Mouse (Mus musculus) adrenal gland (tissue): ENCODE measurements around the gene Ugt1a5.

Experiments
- intact Hi-C: fragments of 180-260 bp; cut with DNase I; formaldehyde crosslinking; loops from one replicate; pipeline ENCODE4 v1.15.1; 2025

The Ugt1a5 gene

DNA sequence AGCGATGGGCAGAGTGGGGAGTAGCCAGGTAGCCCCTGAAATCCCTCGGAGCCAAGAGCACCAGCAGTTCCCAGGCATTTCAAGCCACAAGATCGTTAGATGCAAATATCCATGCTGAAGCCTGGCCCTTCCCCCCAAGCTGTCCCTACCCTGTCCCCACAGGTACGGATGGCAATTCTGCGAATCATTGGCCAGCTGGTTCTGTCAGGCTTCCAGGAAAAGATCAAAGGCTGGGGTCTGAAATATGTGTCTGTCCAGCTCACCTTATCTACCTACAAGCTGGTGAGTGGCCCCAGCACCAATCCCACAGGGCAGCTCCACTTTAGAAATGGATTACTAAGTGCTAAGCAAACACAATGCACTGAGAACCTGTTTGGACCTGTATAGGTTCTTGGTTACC lies 71.5 kb downstream of the Ugt1a5 start:
- intact Hi-C loops, result no loop called here

DNA sequence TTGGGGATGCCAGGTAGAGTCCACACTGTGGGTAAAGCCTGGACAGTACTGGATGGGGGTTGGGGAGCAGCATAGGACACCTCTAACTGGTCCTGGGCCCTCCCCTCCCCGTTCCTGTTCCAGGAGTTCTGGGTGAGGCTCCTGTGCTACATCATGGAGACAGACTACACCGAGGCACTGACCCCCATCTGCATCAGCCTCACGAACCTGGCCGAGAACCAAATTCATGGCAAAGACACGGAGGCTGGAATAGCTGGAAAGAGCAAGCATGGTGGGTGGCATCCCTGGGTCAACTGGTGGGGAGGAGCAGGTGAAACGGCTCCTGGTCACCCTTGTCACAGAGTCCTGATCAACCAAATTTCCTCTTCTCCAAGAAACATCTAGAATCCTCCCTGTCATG lies 73.0 kb downstream of the Ugt1a5 start:
- intact Hi-C loops, result no loop called here

DNA sequence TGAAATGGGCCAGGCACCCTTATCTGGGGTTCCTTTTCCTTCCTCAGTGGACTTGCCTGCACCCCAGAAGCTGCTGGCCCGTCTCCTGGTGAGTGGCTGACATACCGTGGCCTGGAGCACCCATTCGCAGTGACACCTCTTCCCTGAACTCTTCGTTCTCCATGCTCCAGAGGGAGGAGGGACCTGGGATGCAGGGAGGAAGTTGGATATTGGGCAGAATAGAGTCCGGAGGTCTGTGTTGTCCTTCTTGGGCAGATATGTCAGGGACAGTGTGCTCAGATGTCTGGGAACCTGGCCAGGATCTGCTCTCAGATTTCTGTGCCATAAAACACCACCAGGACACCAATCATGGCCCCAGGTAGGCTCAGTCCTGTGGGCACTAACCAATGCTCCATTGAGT lies 74.3 kb downstream of the Ugt1a5 start:
- intact Hi-C loops, result no loop called here

DNA sequence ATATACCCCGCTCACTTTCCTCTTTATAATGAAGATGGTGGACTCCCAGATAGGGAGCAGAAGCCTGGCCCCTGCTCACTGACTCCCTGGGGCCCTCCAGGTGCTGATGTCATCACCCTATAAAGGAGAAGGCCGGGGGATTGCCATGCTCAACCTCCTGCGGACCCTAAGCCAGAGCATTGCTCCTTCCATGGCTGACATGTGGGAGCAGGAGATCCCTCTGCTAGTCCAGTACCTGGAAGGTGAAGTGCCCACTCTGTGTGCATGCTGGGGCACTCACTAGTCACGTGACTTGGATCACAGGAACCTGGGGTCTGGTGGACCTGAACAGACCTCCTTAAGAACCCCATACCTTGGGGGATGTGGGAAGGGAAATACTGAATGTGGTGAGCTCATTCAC lies 74.8 kb downstream of the Ugt1a5 start:
- intact Hi-C loops, result no loop called here

DNA sequence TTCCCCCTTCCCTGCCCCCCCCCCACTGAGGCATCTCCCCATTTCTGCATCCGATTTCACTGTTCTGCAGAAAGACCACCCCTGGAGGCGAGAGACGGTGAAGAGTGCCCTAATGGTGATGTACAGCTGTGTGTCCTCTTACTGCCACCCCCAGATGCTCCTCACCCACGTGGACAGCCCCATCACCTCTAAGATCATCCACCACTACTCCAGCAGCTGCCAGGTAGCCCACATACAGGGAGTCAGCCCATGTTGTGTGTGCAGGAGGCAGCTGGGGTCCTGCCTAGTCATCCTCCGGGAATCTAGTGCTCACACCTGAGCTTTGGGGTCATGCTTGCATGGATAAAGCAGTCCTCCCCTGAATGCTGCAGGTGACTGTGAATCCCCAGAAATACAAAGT lies 78.0 kb downstream of the Ugt1a5 start:
- intact Hi-C loops, result no loop called here

DNA sequence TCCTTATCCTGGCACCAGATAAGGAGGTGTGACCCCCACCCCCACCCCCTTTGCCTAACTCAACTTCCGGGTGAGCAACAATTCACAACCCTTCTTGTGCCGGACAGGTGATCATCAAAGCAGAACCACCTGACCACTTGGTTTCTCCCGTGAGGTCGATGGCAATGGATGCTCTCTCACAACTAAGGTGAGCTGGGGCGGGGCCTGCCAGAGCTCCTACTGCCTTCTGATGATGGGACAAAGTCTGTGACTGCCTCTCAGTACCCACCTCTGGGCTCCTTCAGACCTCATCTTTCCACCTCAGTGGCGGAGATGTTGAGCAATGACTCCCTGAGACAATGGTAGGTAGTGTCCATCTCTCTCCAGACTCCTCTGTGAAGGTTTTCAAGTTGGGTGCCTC lies 80.1 kb downstream of the Ugt1a5 start:
- intact Hi-C loops, result no loop called here

DNA sequence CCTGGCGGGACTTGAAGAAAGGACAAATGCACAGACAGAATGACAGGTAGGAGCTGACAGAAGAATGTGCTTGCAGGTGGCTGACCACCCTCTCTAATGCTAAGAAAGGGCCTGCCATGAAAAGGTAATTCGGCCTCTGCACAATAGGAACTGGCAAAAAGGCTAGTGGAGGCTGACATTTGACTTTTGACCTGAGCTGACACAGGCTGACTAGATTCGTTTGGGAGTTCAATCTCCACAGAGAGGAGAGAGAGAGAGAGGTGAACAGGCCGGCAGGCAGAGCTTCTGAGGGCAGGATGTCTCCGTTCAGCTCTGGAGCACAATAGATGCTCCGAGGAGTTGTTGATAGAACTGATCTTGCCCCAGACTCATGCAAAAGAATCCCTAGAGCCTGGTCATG lies 80.6 kb downstream of the Ugt1a5 start:
- intact Hi-C loops, result no loop called here

DNA sequence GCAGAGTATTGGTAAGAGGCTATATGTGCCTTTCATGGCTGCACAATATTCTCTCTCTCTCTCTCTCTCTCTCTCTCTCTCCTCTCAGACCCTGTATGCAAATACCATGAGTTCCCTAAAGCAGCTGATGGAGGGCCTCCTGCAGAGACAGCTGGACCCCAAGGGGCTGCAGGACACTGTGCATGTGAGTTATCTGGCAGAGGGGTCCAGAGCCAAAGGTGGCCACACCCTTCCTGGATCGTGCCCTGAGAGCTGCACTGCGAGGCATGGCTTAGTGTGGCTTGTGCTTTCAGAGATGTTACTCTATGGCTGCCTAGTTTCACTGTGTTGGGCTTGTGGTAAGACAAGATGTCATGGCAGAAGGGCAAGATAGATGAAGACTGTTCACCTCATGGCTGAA lies 81.8 kb downstream of the Ugt1a5 start:
- intact Hi-C loops, result no loop called here

DNA sequence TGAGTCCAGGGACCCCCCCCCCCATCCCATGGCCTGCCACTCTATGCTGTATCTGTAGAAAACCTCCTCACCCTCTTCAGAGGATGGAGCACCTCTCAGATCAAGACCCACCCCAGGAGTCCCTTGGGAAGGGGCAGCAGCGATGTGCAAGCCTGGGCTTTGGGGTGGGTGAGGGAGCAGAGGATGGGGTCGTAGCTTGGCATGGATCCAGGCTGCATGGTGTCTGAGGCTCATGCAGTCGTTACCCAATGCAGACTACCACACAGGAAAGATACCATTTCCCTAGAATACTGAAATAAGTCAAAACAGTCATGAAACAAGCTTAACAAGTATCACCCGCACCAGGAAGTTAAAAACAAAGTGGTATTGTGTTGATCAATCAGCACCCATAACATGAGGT lies 82.8 kb downstream of the Ugt1a5 start:
- intact Hi-C loops, result no loop called here

DNA sequence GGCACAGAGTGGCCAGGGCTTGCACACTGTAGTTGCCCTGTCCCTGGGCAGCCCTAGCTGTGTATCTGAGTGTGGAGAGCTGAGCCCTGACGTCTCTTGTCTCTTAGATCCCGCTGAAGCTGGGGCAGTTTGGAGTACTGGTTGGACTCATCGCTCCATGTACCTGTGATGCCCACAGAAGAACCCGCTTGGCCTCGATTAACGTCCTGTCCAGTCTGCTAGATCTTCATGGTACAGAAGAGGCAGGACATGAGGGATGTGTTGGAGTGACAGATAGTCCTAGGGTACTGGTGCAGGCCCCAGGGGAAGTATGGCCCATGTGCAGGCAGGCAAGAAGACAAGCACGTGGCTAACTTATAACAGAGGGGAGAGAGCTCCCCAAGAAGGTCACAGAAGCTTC lies 83.8 kb downstream of the Ugt1a5 start:
- intact Hi-C loops, result no loop called here

DNA sequence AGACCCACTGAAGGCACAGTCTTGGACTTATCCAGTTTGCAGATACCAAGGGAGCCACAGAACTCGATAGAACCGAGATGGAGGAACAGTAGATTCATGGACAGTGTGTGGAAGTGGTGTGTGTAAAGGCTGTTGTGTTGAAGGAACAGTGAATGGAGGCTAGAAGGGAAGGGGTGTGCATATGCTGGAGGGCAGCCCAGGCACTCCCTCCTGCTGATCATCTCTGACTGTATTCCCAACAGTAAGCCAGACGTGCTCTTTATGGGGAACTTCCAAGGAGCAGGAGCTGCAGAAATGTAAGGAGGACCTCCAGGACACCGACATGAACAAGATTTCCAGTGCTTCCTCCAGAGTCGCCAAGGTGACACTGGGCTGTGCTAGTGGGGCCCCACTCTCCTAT lies 84.2 kb downstream of the Ugt1a5 start:
- intact Hi-C loops, result no loop called here

DNA sequence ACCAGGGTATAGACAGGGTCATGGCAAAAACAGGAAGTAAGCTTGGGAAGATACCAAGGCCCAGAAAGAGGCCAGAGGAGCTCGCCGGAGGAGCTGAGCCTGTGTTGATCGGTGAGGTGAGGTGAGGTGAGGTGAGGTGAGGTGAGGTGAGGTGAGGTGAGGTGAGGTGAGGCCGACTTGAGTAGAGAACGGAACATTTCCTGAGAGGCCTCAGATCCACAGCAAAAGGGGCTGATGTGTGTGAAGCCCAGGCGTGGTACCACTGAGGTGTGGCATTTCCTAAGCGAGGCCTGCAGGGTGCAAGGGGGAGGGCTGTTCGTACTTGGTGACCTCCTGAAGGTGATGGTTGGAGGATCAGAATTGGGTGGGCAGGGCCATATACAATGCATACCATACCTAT lies 87.3 kb downstream of the Ugt1a5 start:
- intact Hi-C loops, result no loop called here

DNA sequence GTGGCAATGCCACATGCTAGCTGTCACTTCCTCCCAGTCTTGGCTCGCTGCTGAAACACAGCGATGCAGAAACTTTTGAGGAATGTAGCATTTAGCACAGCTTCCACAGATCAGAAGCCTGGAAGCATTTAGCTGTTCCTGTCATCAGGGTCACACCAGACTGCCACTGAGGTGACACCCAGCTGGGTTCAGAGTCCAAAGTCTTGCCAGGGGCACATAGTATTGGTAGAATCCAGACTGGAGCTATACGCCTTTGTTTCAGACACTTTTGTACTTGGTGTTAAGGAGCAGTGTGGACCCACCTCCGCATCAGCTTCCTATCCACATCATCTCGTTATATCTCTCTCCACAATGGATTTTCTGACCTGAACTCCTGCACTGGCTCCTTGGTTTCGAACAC lies 87.7 kb downstream of the Ugt1a5 start:
- intact Hi-C loops, result no loop called here

DNA sequence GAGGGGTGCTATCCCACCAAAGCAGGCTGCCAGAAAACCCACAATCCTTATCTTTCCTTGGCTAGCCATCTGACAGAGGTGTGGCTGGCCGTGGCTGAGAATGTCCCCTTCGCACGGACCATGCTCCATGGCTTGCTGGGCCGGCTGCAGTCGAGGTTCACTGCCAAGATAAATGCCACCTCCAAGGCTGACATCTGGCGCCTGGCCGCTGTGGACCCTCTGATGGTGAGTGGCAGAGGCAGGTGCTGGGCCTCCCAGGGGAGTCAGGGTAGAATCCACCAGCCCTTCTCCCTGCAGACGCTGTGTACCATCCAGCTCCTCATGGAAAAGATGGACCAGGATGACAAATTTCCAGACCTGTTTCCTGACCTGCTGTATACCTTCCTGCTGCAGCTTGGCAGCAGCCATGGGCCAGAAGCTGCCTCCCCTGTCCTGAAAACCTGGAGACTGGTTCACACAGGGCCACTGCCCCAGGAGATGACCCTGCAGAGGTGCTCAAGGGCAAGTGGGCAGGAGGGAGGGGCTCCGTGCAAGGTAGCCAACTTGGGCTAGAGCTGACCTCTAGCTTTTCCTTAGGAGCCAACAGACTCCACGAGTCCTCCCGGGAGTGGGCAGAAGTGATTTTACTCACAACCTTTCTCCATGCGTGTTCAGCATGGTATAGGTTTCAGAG lies 89.1 kb downstream of the Ugt1a5 start:
- intact Hi-C loops, result no loop called here

DNA sequence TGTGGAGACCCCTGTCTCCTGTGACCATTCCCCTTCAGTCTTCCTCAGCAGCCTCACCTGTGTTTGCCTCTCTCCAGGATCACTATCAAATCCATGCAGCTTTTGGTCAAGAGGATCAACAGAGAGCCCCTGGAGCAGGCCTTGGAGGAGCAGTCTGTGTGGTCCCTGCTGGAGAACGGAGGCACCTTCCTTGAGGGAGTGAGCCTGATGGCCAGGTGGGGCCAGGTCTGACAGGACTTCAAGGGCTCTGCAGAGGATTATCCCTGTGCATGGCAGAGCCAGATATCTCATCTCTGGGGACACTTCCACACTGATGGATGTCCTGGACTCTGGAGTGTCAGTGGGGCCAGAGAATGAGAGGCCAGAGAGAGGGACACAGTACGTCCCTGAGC lies 89.7 kb downstream of the Ugt1a5 start:
- intact Hi-C loops, result no loop called here

DNA sequence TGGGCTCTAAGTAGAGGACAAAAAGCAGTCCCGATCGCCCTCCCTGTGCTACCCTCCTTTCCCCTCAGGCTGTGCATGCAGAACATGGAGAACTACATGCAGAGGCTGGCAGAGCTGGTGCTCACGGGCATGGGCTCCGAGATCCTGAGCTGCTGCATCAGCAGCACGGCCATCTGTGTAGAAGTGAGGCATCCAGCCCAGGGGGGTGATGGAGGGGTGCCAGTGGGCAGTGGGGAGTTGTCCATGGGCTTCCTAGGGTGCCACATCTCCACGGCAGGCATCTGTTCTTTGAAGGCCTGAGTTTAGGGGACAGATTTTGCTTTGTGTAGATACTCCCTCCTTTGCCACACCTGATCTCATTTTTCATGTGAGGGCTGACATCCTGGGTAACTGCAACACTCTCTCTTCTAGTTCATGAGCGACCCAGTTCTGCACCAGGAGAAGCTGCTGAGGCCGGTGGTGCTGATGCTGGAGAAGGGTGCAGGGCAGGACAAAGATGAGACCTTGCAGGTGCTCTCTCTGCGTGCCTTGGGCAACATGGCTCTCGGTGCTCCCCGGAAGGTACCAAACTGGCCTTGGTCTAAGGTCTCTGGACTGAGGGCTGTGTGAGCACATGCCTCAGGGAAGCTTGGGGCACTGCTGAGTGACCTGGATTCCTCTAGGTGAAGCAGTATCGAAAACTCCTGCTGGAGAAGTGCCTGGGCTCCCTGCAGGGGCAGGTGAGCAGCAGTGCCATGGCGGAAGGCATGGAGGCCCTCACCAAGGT lies 90.4 kb downstream of the Ugt1a5 start:
- intact Hi-C loops, result no loop called here

DNA sequence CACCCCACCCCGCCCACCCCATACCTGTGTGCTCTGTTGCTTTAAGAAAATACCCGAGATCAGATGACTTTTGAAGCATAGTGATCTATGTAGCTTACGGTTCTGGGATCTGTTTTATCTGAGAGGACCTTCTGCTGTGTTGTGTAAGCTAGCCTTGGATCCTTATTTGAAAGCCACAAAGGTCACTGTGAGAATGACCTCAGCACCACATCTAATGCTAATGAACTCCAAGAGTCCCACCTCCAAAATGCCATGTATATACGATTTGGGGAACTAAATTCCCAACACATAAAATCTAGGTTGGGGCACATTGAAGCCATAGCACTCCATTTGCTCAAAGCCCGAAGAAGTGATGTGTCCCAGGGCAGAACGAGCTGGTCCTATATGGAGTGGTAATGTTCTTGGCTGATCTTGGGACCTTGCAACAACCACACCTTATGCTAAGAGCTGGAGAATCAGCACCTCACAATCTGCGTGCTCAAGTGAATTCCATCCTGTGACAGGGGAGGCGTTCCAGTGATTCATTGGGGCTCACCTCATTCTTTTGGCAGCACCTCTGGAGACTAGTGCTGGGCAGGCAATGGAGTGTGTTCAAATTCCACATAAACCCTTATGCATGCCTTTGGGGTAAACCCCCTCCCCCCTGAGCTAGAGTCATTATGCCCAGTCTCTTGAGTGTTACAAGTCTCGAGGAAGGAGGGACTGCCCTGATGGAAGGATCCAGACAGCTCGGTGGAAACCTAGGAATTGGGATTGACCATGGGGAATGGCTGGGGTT lies 91.3 kb downstream of the Ugt1a5 start:
- intact Hi-C loops, result no loop called here

DNA sequence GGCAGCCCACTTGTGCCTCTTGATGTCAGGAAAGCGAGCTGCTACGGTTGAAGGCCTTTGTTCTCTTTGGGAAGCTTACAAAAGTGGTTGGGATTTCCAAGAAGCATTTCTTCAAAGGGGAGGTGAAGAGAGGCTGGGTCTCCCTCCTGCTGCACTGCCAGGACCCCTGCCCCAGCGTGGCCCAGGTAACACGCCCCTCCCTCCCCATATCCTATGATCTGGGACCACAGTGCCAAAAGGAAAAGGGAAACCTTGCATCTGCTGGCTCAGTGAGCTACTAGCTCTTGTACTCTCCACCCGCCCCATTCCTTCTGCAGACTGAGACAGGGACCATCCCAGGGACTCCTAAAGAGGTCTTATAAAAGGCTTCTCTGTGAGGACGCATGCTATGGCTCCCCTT lies 91.9 kb downstream of the Ugt1a5 start:
- intact Hi-C loops, result no loop called here

DNA sequence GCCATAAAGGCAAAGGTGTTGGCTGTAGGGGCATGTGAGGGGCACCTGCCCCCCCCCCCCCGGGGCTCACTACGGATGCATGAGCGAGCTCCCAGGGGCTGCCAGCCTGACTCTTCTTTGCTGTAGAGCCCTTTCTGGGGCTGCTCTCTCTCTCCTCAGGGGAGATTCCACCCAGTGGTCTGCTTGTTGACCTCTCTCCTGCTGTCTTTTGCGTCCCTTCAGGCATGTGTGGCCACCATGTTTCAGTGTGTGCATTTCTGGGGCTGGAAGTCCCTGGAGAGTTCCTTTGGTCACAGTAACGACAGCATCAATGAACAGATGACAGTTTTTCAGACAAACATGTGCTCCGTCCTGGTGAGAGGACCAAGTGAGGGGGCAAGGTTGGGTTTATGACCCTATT lies 92.5 kb downstream of the Ugt1a5 start:
- intact Hi-C loops, result no loop called here

DNA sequence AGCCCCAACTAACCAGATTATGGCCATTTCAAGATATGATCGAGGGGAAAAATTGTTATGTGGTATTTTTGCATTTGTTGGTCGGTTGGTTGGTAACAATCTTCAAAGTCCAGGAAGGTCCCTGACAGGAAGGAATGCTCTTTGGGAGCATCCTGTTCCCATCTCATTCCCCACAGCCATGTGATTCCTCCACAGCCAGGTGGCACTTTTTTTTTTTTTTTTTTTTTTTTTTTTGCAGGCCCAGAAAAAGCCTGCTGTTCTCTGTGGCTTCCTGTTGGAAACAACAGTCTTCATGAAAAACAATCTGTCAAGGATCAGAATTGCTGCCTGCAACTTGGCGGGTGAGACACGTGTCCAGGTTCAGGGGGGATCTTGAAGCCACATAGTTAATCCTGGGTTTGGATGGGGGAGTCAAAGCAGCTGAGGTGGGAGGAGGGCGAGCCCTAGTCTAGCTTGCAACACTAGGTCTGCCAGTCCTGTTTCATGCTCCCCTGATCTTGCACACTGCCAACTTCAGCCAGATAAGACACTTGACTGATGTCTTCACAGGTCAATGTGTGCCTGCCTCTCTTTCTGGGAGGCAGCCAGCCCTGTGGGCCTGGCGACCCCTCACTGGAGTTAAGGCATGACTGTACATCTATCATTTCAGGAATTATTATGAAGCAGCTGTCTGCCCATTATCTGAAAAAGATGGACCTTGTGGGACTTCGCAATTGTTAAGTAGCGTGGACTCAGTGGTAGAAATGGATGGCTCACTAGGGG lies 93.2 kb downstream of the Ugt1a5 start:
- intact Hi-C loops, result no loop called here

DNA sequence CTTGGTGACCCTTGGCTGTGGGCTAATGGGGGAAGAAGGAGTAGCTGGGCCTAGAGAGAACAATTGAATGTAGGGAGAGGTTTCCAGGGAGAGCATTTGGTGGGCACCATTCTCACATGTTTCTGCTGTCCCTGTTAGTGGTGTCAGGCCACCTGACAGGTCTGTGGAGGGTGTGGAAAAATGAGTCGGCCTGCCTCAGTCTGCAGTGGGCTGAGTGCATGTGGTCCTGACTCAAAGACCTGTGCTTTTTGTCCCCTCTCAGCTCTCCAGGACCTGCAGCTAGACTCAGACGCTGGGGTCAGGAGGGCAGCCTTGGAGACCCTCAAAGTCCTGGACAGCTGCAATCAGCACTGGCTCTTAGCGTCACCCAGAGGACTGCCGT lies 93.8 kb downstream of the Ugt1a5 start:
- intact Hi-C loops, result no loop called here

DNA sequence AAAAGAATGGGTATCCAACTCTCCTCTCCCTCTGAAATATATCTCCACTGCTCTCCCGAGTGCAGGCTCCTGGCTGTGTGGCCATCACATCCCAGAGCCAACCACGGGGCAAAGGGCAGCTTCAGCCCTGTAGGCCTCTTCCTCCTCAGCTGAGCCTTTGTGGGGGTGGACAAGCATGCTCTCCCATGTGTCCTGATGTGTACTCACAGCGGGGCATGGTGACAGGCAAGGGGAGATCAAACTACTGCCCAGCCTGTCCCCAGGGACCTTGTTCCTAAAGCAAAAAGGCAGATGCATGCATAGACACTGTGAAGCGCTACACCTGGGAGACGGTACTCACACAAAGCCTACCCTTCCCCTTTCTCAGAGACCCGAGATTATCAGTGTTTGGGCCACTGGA lies 94.3 kb downstream of the Ugt1a5 start:
- intact Hi-C loops, result no loop called here
